Mouse (Mus musculus) stomach, postnatal 0 days (tissue): ENCODE data around the gene Tdp1. TPM values are rescaled to one million over a fixed set of nuclear protein-coding genes. Genes with fewer than 3 reads are reported as not detected.
A peak's percentile ranks its signal among the peaks of the same experiment; 100 is the strongest.

Source experiments
- ATAC-seq: fragments of 200-750 bp; cut with Nextera tagmentation; 2 replicates; pipeline ENCODE4 v1.8.0; 2017; ENCODE audit not compliant: low FRiP score, low TSS enrichment
- DNase-seq: peaks from one replicate; pipeline ENCODE4 v3.0.0-alpha.2; 2016; ENCODE audit warnings: low spot score
- H3K27ac ChIP-seq: fragments of 300-500 bp; sonication (generic); replicated peaks from 2 replicates; pipeline ENCODE4 v1.5.1; 2014; ENCODE audit warnings: mild to moderate bottlenecking, control low read depth
- H3K27me3 ChIP-seq: fragments of 300-500 bp; sonication (generic); 2 replicates; pipeline ENCODE4 v1.6.1; 2014; ENCODE audit warnings: low read length; ENCODE audit not compliant: control insufficient read depth, insufficient read depth
- H3K36me3 ChIP-seq: fragments of 300-500 bp; sonication (generic); 2 replicates; pipeline ENCODE4 v1.6.1; 2014; ENCODE audit warnings: low read length, mixed read lengths; ENCODE audit not compliant: control insufficient read depth, insufficient read depth
- H3K4me1 ChIP-seq: fragments of 300-500 bp; sonication (generic); replicated peaks from 2 replicates; pipeline ENCODE4 v1.6.1; 2014; ENCODE audit warnings: antibody characterized with exemption; ENCODE audit not compliant: control insufficient read depth, insufficient read depth
- H3K4me2 ChIP-seq: fragments of 300-500 bp; sonication (generic); replicated peaks from 2 replicates; pipeline ENCODE4 v1.6.1; 2014; ENCODE audit warnings: low read depth, mild to moderate bottlenecking, control low read depth, moderate library complexity
- H3K4me3 ChIP-seq: fragments of 300-500 bp; sonication (generic); 2 replicates; pipeline ENCODE4 v1.5.1; 2014; ENCODE audit warnings: low read depth, low read length, control low read depth
- H3K9ac ChIP-seq: fragments of 300-500 bp; sonication (generic); 2 replicates; pipeline ENCODE4 v1.6.1; 2014; ENCODE audit warnings: mild to moderate bottlenecking, low read length, control low read depth, mixed read lengths
- H3K9me3 ChIP-seq: fragments of 300-500 bp; sonication (generic); 2 replicates; pipeline ENCODE4 v1.6.1; 2016; ENCODE audit warnings: low read length; ENCODE audit not compliant: control insufficient read depth
- CTCF ChIP-seq: IDR thresholded peaks from 2 replicates; pipeline ENCODE4 v1.5.1; 2016; ENCODE audit warnings: antibody characterized with exemption, low read depth, mild to moderate bottlenecking, moderate library complexity
- EP300 ChIP-seq: optimal IDR thresholded peaks from 2 replicates; pipeline ENCODE3; 2016; ENCODE audit warnings: antibody characterized with exemption
- WGBS: fragments of 180-500 bp; shearing (Covaris S2); extraction: QIAGEN DNeasy Blood & Tissue Kit; methylation state at CpG from one replicate; pipeline ENCODE4 v1.1.7; 2014; 5-methylcytosine and 5-hydroxymethylcytosine counted together
- polyA plus RNA-seq: library from polyadenylated mRNA; unstranded; fragments of >200 nt; fragmentation: Nextera tagmentation; extraction: Ambion mirVana; gene quantifications from 2 replicates; pipeline ENCODE4 v1.2.1, GENCODE M21; 2015

Tdp1 gene
- polyA plus RNA-seq, 1 experiment from 2014 or later, result 12.9 TPM

DNA sequence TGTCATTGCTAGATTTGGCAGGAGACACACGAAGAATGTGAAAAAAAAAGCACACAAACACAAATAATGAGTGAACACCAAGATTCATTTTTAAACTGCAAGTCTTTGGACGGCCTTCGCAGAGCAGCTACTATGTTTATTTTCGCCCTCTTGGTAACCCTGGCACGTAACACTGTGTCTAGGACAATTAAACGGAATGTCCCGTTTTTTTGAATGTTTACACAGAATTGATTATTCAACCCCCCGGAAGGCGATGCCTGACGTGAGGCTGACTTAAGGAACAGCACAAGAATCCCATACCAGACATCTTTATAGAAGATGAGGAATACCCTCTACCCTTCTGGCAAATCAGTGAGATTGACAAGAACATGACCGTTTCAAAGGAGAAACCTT, 608 bp upstream of the Tdp1 start:
- ATAC-seq, result 0 out of 2 replicates have a peak, but pooled peaks have one; percentile 12

GRCm38 (mm10) chr12:99885282-99885901, 1.1 kb downstream of the Tdp1 start:
- H3K4me3 ChIP-seq, result peak overlapping the region; percentile 76
- H3K27ac ChIP-seq, result no peak overlapping the region
- no peaks in the 10 kb centered on the region for H3K36me3 ChIP-seq
- H3K27me3 ChIP-seq, result no peaks in the 10 kb centered on the region
- H3K4me1 ChIP-seq, result no peaks in the 10 kb centered on the region
- no peak overlapping the region for H3K9ac ChIP-seq
- WGBS, result 40% methylated on average over 8 of the region's 8 CpGs
- peak overlapping the region; percentile 94 for H3K4me2 ChIP-seq
- DNase-seq (no peak), ATAC-seq (no peak)
- no peaks in the 10 kb centered on the region for H3K9me3 ChIP-seq
- no peak for TF ChIP-seq EP300
- peak; percentile 8; the same call in 1 of the 2 replicates for TF ChIP-seq CTCF

More for the DNA sequence above, 608 bp upstream of the Tdp1 start:
- peak; percentile 27 for DNase-seq
- Histone ChIP-seq H3K36me3 (no peaks in the 10 kb centered on the region), H3K9ac (peak overlapping the region; percentile 82; the same call in 1 of the 2 replicates), H3K4me1 (no peaks in the 10 kb centered on the region), H3K27ac (peak overlapping the region; percentile 42; the same call in 1 of the 2 replicates), H3K4me2 (peak overlapping the region; percentile 94), H3K9me3 (no peaks in the 10 kb centered on the region), H3K4me3 (peak overlapping the region; percentile 76), H3K27me3 (no peaks in the 10 kb centered on the region)
- WGBS, result under 1% methylated on average over 11 of the region's 11 CpGs
- TF ChIP-seq CTCF, result no peak
- no peak for TF ChIP-seq EP300

DNA sequence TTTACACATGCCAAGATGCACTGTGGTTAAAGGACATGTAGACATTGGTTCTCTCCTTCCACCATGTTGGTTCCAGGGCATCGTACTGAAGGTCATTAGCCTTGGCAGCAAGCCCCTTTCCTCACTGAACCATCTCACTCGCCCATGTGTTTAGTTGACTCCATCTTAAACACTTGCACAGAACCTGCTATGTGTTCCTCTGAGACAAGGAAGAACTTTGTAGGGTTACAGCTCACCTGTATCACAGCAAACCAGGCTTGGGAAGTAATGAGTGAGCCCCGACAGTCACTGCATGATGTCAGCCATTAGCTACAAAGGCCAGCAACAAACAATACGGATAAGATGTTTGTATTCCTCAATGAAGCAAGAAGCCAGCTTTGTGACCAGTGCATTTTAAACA, 13.5 kb downstream of the Tdp1 start:
- Histone ChIP-seq H3K9ac (no peak overlapping the region), H3K27ac (no peak overlapping the region), H3K9me3 (no peaks in the 10 kb centered on the region), H3K27me3 (no peaks in the 10 kb centered on the region), H3K4me1 (no peaks in the 10 kb centered on the region), H3K4me3 (no peak overlapping the region), H3K4me2 (no peak overlapping the region), H3K36me3 (no peaks in the 10 kb centered on the region; the same call in 1 of the 2 replicates)
- DNase-seq (no peak), ATAC-seq (no peak)
- TF ChIP-seq CTCF (no peak), EP300 (no peak)
- WGBS, result 78% methylated on average over 4 of the region's 4 CpGs

DNA sequence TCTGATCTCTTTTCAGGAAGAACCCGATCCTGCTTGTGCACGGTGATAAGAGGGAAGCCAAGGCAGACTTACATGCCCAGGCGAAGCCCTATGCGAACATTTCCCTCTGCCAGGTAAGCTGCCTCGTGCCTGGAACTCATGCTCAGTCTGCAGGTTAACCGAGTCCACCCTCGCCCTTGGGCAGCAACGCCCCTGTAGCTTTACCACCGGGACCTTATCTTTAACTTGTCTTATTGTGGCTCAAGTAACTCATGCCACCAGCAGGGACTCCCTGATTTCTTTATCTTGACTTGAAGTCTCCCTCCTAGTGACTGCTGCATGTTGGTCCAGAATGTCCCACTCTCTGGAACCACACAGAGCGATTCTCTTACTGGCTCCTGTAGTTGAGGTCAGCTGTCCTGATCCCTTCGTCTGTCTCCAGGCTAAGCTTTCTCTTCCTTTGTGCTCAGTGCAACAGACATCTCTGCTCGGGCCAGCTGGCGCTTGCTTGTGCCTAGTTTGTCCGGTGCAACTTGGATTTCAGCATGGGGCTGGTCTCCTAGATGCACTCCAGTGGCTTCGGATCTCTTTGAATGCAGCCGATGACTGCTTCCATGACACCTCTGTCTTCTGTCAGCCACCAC, 14.0 kb downstream of the Tdp1 start:
- DNase-seq (no peak), ATAC-seq (no peak)
- TF ChIP-seq CTCF (no peak), EP300 (no peak)
- H3K27ac ChIP-seq, result no peak overlapping the region
- H3K27me3 ChIP-seq, result no peaks in the 10 kb centered on the region
- H3K9me3 ChIP-seq, result no peaks in the 10 kb centered on the region
- H3K36me3 ChIP-seq, result no peaks in the 10 kb centered on the region; the same call in 1 of the 2 replicates
- H3K9ac ChIP-seq, result no peak overlapping the region
- H3K4me2 ChIP-seq, result no peak overlapping the region
- H3K4me1 ChIP-seq, result no peaks in the 10 kb centered on the region
- no peak overlapping the region for H3K4me3 ChIP-seq
- WGBS, result 77% methylated on average over 16 of the region's 16 CpGs

GRCm38 (mm10) chr12:99899991-99900390, 15.7 kb downstream of the Tdp1 start:
- DNase-seq, result no peak
- WGBS, result 44% methylated on average over 1 of the region's 3 CpGs
- TF ChIP-seq CTCF, result peak; percentile 55
- no peak for TF ChIP-seq EP300
- Histone ChIP-seq H3K4me3 (no peak overlapping the region), H3K4me1 (no peaks in the 10 kb centered on the region), H3K4me2 (no peak overlapping the region), H3K27me3 (no peaks in the 10 kb centered on the region), H3K36me3 (peaks cover 2% of the 10 kb centered on the region; the same call in 1 of the 2 replicates), H3K27ac (no peak overlapping the region), H3K9ac (no peak overlapping the region), H3K9me3 (no peaks in the 10 kb centered on the region)
- ATAC-seq, result no peak
